Mouse (Mus musculus): ENCODE measurements around the gene Cdhr4.

Cdhr4 gene

DNA sequence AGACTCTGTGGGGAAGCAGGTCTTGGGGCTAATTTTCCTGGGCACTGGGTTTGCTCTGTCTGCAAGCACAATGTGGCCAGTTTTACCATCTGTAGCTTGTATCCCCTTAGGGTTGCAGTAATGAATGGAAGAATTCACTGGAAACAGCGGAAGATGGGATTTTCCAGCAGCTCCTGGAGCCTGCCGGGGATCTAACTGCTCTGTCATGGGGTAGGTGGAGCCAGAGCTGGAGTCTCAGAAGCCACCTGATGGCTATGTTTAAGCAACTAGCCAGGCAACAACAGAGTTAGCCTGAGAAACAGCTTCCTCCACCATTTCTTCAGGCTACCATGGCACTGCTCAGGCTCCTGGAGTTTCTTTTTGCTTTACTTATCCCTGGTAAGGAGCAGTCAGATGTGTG lies at the start of gene Cdhr4:
Gene Cdhr4, plus strand, starts transcription at position 301 of the 400 bp plus-strand sequence.
- in situ Hi-C loops (cut with MboI, MseI): loop anchor here in 1 of 2 experiments (5.0 kb wide), 1 partner anchor 100 kb away; no protein-coding TSS in a partner anchor

DNA sequence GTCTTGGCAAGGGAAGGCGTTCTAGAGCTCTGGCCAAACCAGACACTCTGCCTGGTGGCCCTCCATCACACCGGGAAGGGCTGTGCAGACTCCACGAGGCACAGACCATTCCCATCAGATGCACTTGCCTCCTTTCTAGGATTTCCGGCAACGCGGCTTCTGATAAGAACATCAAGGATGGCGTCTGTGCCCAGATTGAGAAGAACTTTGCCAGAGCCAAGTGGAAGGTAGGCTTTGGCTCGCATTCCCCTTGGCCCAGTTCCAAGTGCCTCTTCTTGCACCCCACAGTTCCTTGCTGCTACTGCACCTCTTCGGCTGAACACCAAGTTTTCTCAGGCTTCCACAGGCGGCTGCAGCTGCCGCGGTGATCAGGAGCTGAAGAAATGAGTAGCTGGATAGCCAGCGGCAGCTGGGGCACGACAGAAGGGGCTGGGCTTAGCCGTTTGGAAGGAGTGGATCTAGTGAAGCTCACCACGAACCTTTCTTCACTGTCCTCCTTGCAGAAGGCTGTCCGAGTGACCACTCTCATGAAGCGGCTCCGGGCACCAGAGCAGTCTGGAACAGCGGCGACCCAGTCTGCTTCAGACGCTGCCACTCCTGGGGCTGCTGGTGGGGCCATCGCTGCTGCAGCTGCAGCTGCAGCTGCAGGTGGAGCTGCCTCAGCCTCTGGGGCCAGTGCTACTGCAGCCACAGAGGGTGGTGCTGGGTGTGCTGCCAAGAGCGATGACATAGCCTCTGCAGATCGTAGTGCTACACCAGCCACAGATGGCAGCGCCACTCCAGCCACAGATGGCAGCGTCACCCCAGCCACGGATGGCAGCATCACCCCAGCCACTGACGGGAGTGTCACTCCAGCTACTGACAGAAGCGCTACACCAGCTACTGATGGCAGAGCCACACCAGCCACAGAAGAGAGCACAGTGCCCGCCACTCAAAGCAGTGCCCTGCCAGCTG lies 44.8 kb upstream of the Cdhr4 start:
- in situ Hi-C loops (cut with MboI, MseI): no loop called here

DNA sequence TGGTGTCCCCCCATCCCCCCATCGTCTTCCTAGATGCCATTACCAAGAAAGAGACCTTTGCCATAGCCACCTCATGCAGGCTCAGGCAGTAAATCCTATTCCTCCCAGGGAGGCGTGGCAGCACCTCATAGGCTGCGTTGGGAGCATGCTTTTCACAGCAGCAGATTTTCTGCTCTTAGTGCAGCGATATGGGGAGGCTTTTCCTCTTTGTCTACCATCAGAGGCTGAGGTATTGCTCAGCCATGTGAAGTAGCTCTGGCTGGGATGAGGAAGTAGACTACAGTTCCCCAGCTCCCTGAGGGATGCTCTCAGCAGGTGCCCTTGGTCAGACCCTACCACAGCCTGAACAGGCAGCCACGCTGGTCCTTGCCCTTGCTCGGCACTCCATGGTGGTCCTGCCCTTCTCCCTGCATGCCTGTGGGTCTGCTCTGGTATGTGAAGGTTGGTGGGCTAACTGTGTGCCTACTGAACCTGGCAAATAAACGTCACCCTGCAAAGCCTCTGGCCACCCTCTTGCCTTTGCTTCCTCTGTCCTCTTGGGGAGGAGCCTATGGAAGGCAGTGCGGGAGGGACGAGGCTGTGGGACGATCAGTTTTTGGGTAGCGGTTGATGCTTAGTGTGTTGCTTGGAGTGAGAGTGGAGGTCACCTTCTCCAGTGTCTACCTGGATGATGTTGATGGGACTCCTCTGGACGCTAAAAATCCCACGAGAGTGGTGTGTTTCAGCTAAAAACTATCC lies 42.9 kb upstream of the Cdhr4 start:
- in situ Hi-C loops (cut with MboI, MseI): no loop called here

DNA sequence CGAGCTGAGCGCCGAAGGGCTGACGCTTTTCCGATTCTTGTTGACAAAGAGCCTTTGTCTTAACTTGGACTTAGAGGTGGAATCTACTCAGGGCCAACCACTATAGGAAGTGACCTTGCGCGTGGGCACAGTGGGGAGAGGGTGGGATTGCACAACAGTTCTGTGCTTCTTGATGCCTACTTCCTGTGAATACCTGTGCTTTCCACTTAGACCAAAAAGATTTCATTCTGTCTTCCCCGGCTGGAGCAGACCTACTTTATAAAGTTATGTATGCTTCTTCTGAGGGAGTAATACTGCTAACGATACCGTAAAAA lies 42.4 kb upstream of the Cdhr4 start, which contains the start of gene Traip:
Gene Traip, plus strand, starts transcription at position 215 of the 314 bp plus-strand sequence.
- in situ Hi-C loops (cut with MboI, MseI): no loop called here

DNA sequence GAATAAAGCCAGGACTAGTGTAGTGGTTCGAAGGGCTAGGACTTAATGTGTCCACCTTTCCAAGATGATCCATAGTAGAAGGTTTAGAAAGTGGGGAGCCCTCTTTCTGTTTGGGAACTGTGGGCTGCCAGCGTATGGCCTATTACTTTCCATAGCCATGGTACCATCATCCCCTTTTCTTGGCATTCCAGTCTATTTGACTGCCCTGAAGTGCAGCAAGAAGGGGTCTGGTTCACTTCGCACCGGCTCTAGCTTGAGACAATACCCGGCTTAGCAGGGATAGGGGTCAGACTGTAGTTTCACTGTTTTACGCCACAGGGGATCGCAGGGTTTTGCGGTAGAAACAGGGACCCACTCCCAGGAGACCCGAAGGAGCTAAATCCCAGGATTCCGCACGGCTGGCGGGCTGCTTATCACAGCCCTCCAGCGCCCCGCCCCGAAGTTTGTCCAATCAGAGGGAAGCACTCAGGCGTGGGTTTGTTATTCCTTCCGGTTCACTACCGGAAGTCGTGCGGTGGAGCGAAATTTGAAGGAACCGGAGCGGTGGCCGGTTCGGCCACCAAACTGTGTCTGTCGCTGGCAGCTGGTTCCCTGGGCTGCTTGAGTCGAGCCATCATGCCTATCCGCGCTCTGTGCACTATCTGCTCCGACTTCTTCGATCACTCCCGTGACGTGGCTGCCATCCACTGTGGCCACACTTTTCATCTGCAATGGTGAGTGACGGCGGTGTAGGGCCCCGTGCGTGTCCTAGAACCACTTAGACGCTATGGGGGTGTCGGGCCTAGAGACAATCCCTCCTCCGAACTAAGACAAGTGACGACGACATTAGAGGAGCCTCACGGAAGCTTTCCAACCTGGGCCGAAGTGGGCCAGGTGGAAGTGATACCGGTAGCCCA lies 41.6 kb upstream of the Cdhr4 start:
- in situ Hi-C loops (cut with MboI, MseI): no loop called here

DNA sequence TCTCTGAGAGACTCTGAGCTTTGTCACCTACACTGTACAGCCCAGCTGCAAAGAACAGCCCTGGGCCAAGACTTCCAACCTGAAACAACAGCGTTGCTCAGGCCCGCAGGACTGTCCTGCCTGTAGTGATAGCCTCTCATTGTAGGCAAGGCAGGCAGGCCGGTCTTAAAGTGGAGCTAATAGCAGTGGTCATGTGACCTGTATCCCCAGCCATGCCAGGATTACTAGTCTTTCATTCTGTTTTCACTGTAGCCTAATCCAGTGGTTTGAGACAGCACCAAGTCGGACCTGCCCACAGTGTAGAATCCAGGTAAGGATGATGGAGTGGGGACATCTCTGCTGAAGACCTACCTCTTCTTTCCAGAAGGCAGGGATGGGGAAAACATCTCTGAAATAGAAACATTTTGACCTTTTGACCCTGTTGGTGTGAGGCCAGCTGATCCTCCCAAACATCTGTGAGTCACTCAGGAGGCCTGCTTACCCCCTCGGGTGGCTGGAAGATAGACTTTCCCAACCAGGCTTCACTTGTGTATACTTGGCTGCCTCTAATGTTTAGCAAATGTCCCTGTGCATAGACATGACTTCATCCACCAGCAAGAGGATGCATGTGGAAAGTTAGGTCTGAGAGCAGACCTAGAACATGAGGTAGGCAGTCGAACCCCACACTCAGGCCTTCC lies 36.5 kb upstream of the Cdhr4 start:
- in situ Hi-C loops (cut with MboI, MseI): no loop called here

DNA sequence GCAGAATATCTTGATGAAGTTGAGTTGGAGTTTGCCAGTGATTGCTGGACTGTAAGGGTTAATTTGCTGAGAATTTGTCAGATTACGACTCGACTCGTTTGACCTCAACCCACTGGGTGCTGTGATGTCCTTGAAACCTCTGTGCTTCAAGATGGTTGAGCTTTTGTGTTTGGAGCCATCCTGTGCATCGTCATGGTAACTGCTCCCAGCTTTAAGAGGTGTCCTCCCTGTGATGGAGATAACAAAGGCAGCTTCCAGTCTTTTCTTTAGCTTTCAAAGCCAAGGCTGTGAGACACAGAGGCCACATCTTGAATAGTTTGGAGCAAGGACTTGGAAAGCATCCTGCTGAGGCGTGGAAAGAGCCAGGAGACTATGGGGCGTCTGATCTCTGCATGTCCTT lies 35.2 kb upstream of the Cdhr4 start:
- in situ Hi-C loops (cut with MboI, MseI): no loop called here

DNA sequence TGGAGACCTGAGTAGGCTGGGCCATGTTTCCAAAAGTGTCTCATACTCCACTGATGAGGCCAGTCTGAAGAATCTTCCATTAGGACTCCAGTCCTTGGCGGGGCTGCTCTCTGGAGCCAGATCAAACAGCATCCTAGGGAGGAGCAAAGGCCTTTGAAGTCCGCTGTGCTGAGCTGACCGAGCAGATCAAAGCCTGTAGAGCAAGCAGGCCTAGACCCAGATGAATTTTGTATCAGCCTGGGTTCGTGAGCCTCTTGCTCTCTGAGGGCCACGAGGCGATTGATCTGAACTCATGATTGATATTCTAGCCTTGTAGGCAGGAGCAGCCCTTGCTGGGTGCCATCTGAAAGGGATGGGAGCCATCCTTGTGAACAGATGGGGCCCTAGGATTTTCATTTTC lies 32.4 kb upstream of the Cdhr4 start:
- in situ Hi-C loops (cut with MboI, MseI): loop anchor here (5.0 to 10.0 kb wide), 2 partner anchors 105 to 107 kb away; no protein-coding TSS in a partner anchor

DNA sequence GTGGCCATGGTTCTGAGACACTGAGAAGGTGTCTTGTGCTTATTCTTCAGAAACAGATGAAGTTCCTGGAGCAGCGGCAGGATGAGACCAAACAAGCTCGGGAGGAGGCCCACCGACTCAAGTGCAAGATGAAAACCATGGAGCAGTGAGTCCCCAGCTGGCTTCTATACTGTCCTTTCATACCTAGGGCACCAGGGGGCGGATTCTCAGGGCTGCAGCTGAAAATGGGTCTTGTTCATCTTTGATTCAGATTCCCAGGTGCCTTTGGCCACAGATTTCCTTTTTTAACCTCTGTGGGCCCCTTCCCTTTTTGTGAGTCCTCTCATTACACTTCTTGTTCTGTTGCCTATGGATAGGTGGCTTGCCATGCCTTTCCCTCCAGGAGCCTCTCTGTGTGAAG lies 31.4 kb upstream of the Cdhr4 start:
- in situ Hi-C loops (cut with MboI, MseI): loop anchor here (5.0 to 10.0 kb wide), 2 partner anchors 104 to 106 kb away; no protein-coding TSS in a partner anchor

DNA sequence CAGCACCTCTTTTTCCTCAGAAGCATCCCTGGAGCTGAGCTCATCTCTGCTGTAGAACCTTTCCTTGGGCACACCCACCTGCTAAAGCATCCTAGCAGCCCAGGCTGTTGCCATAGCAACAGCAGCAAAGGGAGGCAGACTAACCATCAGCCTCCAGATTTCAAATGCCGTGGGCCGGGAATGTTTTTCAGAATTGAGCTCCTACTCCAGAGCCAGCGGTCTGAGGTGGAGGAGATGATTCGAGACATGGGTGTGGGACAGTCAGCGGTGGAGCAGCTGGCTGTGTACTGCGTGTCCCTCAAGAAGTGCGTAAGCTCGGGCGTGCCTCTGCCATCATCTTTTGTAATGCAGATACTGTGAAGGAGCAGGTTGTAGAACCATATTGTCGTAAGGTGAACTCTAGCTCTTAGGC lies 30.9 kb upstream of the Cdhr4 start:
- in situ Hi-C loops (cut with MboI, MseI): loop anchor here (5.0 to 10.0 kb wide), 2 partner anchors 103 to 106 kb away; no protein-coding TSS in a partner anchor

DNA sequence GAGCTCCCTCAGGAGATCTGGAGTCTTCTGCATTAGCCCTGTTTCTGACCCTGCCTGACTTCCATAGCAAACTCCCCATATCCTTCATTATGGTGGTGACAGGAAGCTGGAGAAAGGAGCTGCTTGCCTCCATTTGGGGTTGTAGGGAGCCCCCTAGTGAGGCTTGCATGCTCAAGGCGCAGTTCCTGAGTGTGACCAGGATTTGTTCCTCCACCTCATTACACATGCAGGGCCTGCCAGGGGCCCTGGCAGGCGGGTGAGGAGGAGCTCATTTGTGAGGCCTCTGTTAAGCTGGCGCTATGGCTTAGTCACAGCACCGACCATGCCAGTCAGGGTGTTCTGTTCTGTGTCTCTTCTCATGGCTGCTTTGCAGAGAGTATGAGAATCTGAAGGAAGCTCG lies 30.4 kb upstream of the Cdhr4 start:
- in situ Hi-C loops (cut with MboI, MseI): loop anchor here (5.0 to 10.0 kb wide), 2 partner anchors 103 to 105 kb away; no protein-coding TSS in a partner anchor

DNA sequence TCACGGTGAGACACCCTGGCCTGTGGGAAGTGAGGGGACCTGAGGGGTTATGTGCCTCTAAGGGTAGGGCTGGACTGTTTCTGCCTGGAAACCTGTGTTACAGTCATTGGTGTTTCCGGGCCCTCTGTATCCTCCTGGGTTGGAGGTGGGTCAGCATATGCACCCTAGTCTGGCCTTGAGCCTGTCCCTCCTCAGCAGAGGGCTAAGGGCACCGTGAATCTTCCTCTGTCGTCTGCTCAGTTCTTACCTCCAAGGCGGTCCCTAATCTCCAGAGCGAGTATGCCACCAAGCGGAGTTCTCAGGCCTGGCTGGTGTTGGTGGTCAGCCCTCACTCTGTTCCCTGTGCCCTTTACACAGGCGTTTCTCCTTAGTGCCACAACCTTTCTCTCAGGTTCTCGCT lies 29.4 kb upstream of the Cdhr4 start:
- in situ Hi-C loops (cut with MboI, MseI): loop anchor here (5.0 to 10.0 kb wide), 2 partner anchors 102 to 104 kb away; no protein-coding TSS in a partner anchor

DNA sequence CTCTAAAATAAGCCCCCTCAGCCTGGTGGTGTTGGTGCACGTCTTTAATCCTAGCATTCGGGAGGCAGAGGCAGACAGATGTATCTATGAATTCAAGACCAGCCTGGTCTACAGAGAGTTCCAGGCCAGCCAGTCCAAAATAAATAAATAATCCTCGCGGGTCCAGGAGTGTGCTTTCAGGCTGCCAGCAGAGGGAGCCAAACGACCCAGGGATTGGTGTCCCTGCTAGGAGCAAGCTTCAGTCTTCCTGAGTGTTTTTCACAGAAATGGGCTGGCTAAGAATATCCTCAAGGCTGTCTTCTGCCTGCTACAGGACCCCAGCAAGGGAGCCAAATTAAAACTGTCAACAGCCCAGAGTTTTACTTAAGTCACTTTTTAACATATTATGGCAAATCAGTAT lies 28.6 kb upstream of the Cdhr4 start:
- in situ Hi-C loops (cut with MboI, MseI): loop anchor here (5.0 to 10.0 kb wide), 2 partner anchors 101 to 104 kb away; no protein-coding TSS in a partner anchor

DNA sequence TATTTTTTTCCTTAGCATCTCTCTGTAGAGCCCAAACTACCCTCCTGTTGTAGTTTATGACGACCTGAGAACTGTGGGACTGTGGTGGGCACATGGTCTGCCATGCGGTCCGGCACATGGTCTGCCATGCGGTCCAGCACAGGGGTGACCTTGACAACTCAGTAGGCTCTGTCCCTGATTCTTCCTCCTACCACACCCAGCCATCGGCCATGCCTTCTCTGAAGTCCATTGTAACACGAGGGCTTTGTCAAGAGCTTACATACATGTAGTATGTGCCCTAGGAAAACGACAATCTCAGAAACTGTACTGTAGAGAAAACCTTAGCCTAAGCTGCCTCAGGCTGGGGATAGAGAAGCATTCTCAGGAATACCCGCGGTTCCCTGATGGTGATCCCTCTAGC lies 27.6 kb upstream of the Cdhr4 start:
- in situ Hi-C loops (cut with MboI, MseI): loop anchor here (5.0 to 10.0 kb wide), 2 partner anchors 100 to 103 kb away; no protein-coding TSS in a partner anchor

DNA sequence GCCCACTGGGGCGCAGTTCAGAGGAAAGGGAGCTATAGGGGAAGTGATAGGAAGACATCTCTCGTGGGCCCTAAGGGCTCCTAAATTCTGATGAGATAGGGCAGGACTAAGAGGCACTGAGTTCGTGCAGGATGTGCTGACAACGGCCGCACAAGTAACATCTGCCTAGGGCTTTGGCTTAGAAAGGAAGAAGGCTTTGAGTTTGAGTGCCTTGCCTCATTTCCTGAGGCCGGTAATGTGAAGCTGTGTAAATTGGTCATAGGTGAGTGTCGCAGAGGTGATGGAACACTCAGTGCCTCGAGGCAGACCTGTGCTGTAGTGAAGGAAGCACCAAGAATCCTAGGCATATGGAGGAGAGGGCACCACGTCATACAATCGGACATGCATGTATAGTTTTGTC lies 25.6 kb upstream of the Cdhr4 start:
- in situ Hi-C loops (cut with MboI, MseI): loop anchor here in 1 of 2 experiments (10.0 kb wide), 1 partner anchor 98 kb away; no protein-coding TSS in a partner anchor

DNA sequence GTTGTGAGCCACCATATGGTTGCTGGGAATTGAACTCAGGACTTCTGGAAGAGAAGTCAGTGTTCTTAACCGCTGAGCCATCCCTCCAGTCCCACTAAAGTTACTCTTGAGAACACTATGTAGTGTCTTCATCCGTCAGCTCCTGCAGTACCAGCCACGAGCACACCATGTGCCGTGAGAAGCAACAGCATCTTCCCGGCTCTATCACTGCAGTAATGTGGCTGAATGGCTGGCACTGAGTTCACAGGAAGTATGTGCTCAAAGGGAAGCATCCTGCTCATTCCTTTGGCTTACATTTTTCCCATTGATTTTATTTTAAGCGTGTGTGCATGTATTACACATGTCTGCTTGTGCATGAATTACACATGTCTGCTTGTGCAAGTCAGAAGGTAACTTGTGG lies 24.9 kb upstream of the Cdhr4 start:
- in situ Hi-C loops (cut with MboI, MseI): loop anchor here in 1 of 2 experiments (10.0 kb wide), 1 partner anchor 97 kb away; no protein-coding TSS in a partner anchor

DNA sequence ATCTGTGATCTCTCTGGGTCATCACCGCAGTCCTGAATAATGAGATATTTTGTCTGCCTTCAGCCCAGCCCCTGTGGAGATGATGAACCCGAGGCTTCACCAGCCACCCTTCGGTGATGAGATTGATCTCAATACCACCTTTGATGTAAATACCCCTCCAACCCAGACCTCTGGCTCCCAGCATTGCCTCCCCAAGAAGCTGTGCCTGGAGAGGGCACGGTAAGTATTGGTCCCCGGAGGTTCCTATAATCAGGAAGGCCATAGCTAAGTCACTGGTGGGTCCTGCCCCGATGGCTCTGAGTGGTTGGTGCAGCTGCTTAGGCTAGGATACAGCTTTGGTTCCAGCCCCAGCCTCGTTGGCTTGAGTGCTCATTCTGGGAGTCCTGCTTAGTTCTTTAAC lies 23.8 kb upstream of the Cdhr4 start:
- in situ Hi-C loops (cut with MboI, MseI): loop anchor here in 1 of 2 experiments (10.0 kb wide), 1 partner anchor 96 kb away; no protein-coding TSS in a partner anchor

DNA sequence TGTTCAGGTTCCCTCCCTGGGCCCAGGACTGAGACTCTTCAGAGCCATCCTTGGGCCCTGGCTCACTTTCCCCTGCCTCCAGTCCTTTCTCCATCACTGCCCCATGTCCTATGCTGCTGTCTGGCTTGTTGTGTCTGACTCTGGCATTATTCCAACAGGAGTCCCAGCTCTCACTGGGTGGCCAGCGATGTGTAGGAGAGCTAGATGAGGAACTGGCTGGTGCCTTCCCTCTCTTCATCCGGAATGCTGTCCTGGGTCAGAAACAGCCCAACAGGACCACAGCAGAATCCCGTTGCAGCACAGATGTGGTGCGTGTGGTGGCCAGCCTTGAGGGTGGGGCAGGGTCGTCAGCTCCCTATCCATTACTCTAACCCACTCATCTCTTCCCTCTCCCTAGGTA lies 22.0 kb upstream of the Cdhr4 start:
- in situ Hi-C loops (cut with MboI, MseI): loop anchor here in 1 of 2 experiments (10.0 kb wide), 1 partner anchor 1496 kb away; the partner anchor contains the start of genes Parp3 and Rrp9

DNA sequence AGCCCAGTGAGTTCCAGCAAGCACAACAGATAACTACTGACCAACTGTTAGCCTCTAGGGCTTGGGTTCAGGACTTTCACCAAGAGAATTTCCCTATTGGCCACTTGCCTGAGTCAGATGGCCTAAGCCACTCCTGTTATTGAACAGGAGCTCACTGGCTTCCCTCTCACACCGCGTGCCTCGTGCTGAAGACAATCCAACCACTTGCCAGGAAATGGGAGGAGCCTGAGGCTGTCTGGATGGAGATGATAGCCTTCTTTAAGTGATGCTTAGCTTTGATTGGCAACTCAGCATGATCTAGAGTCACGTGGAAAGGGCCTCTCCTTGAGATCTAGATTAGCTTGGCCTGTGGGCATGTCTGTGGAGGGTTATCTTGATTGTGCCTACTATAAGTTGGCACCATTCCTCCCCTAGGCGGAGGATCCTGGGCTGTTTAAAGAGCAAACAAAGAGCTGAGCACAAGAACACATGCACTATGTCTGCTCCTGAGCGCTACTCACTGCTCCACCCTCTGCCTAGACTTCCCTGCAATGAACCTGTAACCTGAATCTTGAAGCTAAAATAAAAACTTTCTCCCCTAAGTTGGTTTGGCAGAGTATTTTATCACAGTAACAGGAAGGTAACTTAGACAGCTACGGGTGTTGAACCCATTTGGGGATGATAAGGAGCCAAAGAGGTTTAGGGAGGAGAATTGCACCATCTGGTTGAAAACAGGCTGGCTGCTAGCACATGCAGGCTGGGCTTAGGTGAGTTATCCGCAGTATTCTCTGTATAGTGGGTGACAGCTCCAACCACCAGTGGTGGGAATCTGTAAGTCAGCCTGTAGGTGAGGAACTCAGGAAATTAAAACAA lies 20.4 kb upstream of the Cdhr4 start:
- in situ Hi-C loops (cut with MboI, MseI): loop anchor here in 1 of 2 experiments (10.0 kb wide), 1 partner anchor 1497 kb away; the partner anchor contains the start of genes Parp3 and Rrp9
